Mouse (Mus musculus) C2C12 (cell line): Measurements from ENCODE around the gene Vars2.

Source experiments
- CTCF ChIP-seq: IDR thresholded peaks from one replicate; pipeline ENCODE4 v1.5.1; 2011; ENCODE audit not compliant: control insufficient read depth, insufficient read depth, insufficient read length
- USF1 ChIP-seq: IDR thresholded peaks from one replicate; pipeline ENCODE4 v1.6.1; 2011; ENCODE audit warnings: low read depth, mild to moderate bottlenecking, control low read depth, moderate library complexity

GRCm38 (mm10) chr17:35638475-35639190 lies 28.8 kb downstream of the Vars2 start:
- TF ChIP-seq CTCF (no peak), USF1 (no peak)
